Mouse (Mus musculus) E14TG2a.4 (cell line): ENCODE measurements around the gene Gm49318.

Source experiments
- CTCF ChIP-seq: conservative IDR thresholded peaks from 2 replicates; pipeline ENCODE4 v1.5.1; 2014; ENCODE audit warnings: low read length
- NANOG ChIP-seq: IDR thresholded peaks from 2 replicates; pipeline ENCODE4 v1.6.1; 2014; ENCODE audit warnings: borderline replicate concordance, low read length, mixed read lengths

DNA sequence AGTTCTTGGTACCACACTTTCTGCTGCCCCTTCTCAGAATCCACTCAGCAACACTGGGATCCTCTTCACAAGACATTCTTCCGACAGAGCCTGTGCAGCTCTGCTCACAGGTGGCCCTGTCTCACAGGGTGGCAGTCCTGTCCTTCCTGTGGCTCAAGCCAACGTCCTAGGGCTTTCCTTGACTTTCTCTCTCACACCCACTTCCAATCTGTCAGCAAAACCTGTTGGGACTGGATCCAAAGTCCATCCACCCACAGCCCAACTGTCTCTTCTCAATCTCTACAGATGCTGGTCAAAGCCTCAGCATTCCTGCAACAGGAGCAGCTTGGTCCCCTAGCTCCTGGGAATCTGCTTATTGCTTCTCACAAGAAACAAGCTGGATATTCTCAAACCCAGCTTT lies 9.7 kb downstream of the Gm49318 start:
- no peak for TF ChIP-seq CTCF
- no peak for TF ChIP-seq NANOG
